Mouse (Mus musculus) midbrain, embryonic 15.5 days (tissue): ENCODE measurements at regions not wholly inside any gene's neighbourhood (a gene's known extent, or its start where the extent isn't known, plus 50 kb on each side); places are given as distances from the start of the nearest gene placed in this dataset.
"Not testable (repeated sequence)": the region's sequence is repeated elsewhere in the genome, so short reads cannot be mapped to it uniquely, and the experiment has no call there.

Source experiments
- ATAC-seq: fragments of 200-750 bp; cut with Nextera tagmentation; replicated peaks from 2 replicates; pipeline ENCODE4 v1.8.0; 2017; ENCODE audit warnings: moderate TSS enrichment
- H3K27ac ChIP-seq: fragments of 300-500 bp; sonication (generic); 2 replicates; pipeline ENCODE4 v1.5.1; 2015; ENCODE audit warnings: mild to moderate bottlenecking, inconsistent platforms
- H3K27me3 ChIP-seq: fragments of 300-500 bp; sonication (generic); replicated peaks from 2 replicates; pipeline ENCODE4 v1.6.1; 2015; ENCODE audit warnings: inconsistent platforms
- H3K36me3 ChIP-seq: fragments of 300-500 bp; sonication (generic); replicated peaks from 2 replicates; pipeline ENCODE4 v1.6.1; 2015; ENCODE audit warnings: inconsistent platforms
- H3K4me1 ChIP-seq: fragments of 300-500 bp; sonication (generic); 2 replicates; pipeline ENCODE4 v1.6.1; 2015; ENCODE audit warnings: inconsistent platforms
- H3K4me2 ChIP-seq: fragments of 300-500 bp; sonication (generic); 2 replicates; pipeline ENCODE4 v1.6.1; 2015; ENCODE audit warnings: inconsistent platforms, mild to moderate bottlenecking, moderate library complexity
- H3K4me3 ChIP-seq: fragments of 300-500 bp; sonication (generic); 2 replicates; pipeline ENCODE4 v1.5.1; 2015; ENCODE audit warnings: mild to moderate bottlenecking, inconsistent platforms
- H3K9ac ChIP-seq: fragments of 300-500 bp; sonication (generic); 2 replicates; pipeline ENCODE4 v1.6.1; 2015; ENCODE audit warnings: mild to moderate bottlenecking, inconsistent platforms
- H3K9me3 ChIP-seq: fragments of 300-500 bp; sonication (generic); 2 replicates; pipeline ENCODE4 v1.6.1; 2016; ENCODE audit warnings: inconsistent platforms
- WGBS: fragments of 180-500 bp; shearing (Covaris S2); methylation state at CpG from one replicate; pipeline ENCODE4 v1.1.7; 2015; ENCODE audit warnings: mixed read lengths; 5-methylcytosine and 5-hydroxymethylcytosine counted together

DNA sequence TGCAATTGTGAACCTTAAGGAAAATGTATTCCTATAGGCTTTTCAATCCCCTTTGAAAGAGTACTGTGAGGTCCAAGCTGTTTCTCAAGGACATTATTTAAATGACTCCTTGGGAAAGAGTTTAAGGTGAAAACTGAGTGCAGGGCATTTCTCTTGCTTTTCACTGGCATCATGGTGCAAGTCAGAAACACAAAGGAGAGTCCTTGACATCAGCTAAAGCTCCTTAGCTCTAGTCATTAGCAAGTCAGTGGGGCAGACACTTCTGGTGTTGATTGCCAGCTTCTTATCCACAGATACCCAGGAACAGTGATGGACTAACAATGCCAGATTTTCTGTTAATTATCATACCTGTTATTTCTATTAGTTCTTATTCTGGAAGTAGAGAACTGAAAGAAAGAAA lies 1043.4 kb downstream of the Defb40 start:
- Histone ChIP-seq H3K27ac (no peak overlapping the region), H3K9ac (no peak overlapping the region), H3K4me3 (no peak overlapping the region), H3K4me1 (no peaks in the 10 kb centered on the region), H3K9me3 (no peaks in the 10 kb centered on the region), H3K27me3 (no peaks in the 10 kb centered on the region), H3K4me2 (no peak overlapping the region), H3K36me3 (no peaks in the 10 kb centered on the region)
- ATAC-seq: no peak

DNA sequence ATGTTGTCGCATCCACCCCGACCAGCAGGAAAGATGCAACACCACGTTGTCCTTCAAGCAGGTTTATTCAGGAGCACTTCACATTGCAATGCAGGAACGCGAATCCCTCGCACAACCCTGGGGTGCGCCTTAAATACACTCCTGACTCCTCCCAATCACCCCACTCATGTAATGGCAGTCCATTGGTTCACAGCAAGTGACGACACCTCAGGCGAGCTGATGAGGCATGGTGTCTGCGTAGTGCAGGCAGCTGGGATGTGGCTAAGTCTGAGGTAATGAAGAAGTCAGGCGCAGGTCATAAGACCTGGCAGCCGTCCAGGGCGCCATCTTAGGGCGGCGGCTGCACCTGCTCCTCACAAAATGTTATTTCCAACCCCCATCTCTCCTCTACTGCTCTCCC lies 1068.7 kb downstream of the Defb40 start:
- H3K36me3 ChIP-seq: no peaks in the 10 kb centered on the region
- WGBS: 91% methylated on average over 15 of the region's 15 CpGs
- no peak overlapping the region for H3K27ac ChIP-seq
- no peak overlapping the region for H3K4me2 ChIP-seq
- H3K9ac ChIP-seq: no peak overlapping the region
- H3K27me3 ChIP-seq: no peaks in the 10 kb centered on the region
- no peak overlapping the region for H3K4me3 ChIP-seq
- no peak for ATAC-seq
- no peaks in the 10 kb centered on the region for H3K4me1 ChIP-seq
- no peaks in the 10 kb centered on the region for H3K9me3 ChIP-seq

DNA sequence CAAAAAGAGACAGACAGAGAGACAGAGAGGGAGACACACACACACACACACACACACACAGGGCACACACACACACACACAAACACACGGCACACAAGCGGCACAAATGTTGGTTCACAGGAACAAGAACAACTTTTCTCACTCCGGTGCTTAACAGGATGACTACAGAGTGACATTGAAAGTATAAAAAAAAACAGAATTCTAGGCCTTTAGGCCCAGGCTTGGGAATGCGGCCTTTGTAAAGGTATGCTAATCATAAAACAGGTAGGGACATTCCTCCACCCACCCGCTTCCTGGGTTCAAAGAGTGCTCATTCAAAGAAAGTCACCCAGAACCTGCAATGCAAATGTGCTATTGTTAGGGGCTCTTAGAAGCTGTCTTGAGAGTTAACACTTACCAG lies 1089.5 kb downstream of the Defb40 start:
- not testable (repeated sequence) for ATAC-seq, H3K27ac ChIP-seq, H3K9me3 ChIP-seq, H3K36me3 ChIP-seq, H3K4me1 ChIP-seq, H3K4me3 ChIP-seq, H3K9ac ChIP-seq, H3K4me2 ChIP-seq, H3K27me3 ChIP-seq
- 81% methylated on average over 5 of the region's 5 CpGs for WGBS

DNA sequence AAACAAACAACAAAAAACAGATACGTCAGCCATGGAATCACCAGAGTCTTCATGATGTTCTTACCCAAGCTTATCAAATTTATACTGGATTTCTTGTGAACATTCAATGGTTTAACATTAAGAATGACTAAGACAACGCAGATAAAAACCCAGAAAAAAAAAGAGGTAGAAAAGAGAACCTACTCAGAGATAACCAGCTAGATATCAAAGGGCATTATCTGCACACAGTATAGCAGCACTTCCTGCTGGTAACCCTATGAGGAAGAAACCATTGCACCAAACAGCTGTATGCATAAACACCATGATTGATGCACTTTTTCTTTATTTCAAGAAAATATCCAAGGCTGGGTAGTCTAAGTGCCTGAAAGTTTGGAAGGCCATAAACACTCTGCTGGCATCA lies 1114.7 kb downstream of the Defb40 start:
- no peak overlapping the region for H3K4me3 ChIP-seq
- H3K9me3 ChIP-seq: no peaks in the 10 kb centered on the region
- no peaks in the 10 kb centered on the region for H3K27me3 ChIP-seq
- no peaks in the 10 kb centered on the region for H3K36me3 ChIP-seq
- H3K9ac ChIP-seq: no peak overlapping the region
- no peak for ATAC-seq
- 87% methylated on average over 2 of the region's 2 CpGs for WGBS
- H3K4me1 ChIP-seq: no peaks in the 10 kb centered on the region
- H3K4me2 ChIP-seq: no peak overlapping the region
- H3K27ac ChIP-seq: no peak overlapping the region
